Mouse (Mus musculus): Measurements from ENCODE around the gene Atxn2. TPM values are rescaled to one million over a fixed set of nuclear protein-coding genes. Genes with fewer than 3 reads are reported as not detected.

Gene Atxn2
- polyA plus RNA-seq (2015; fragmentation: Nextera tagmentation; extraction: Ambion mirVana), result 63.4 and 70.5 TPM in 2 replicates

DNA sequence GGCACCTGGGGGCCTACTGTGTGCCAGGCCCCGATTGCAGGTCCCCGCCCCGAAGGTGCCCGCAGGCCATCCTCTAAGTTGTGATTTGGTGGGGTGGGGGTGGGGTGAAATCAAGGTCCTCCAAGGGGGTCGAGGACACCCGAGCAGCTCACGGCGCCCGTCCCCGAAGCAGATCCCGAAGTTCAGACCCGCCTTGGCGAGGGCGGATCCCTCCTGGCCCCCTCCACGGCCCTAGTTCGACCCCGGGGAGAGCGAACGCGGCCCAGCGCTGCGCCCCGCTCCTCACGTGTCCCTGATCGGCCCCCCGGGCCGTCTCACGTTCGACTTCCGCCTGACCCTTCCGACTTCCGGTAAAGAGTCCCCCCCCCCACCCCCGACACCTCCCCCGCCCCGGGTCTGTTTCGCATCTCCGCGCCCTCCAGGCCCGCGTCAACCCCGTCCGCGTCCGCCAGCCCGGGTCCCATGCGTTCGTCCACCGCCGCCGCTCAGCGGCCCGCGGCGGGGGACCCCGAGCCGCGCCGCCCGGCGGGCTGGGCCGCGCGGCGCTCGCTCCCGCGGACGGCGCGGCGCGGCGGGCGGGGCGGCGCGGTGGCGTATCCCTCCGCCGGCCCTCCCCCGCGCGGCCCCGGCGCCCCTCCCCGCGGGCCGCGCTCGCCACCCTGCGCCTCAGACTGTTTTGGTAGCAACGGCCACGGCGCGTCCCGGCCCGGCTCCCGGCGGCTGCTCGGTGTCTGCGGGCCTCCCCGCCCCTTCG is at the start of gene Atxn2:
Gene Atxn2 (plus strand): TSS at position 164 of the 754 bp plus-strand sequence.
- Histone ChIP-seq H3K4me1 (peaks cover 22% of the 10 kb centered on the region), H3K9me3 (no peaks in the 10 kb centered on the region), H3K4me2 (peak within 1 kb of the TSS; percentile 81), H3K36me3 (no peaks in the 10 kb centered on the region), H3K9ac (peak within 1 kb of the TSS; percentile 98), H3K27me3 (replicated peaks) (no peaks in the 10 kb centered on the region), H3K27ac (peak within 1 kb of the TSS; percentile 96), H3K4me3 (replicated peaks) (peak within 1 kb of the TSS; percentile 97)
- 1% methylated on average over 94 of the region's 103 CpGs for WGBS
- ATAC-seq (ENCODE audit: insufficient read depth, low FRiP score, low read depth), result peak; percentile 77

DNA sequence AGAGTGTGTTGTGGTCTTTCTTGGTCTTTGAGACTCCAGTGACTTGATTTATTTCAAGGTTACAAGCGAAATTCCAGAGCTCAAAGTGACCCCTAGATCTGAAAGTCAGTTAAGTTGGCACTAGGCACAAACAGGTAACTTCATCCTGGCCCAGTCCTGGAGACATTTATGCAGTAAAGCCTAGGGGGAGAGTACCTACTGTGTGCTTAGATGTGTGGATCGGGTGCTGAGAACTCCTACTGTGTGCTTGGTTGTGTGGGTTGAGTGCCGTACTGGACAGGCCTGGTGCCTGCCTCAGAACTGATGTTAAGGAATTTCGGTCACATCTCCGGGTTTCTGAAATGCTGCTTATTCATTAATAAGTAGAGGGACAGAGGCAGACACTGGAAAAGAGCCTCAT is 49.6 kb upstream of the Atxn2 start:
- Histone ChIP-seq H3K4me1 (peaks cover 11% of the 10 kb centered on the region), H3K27ac (no peak overlapping the region), H3K4me3 (replicated peaks) (peak overlapping the region; percentile 97), H3K27me3 (replicated peaks) (no peaks in the 10 kb centered on the region), H3K36me3 (peaks cover 14% of the 10 kb centered on the region; the same call in 1 of the 2 replicates), H3K9me3 (no peaks in the 10 kb centered on the region), H3K9ac (peak overlapping the region; percentile 92), H3K4me2 (peak overlapping the region; percentile 86)
- WGBS, result 75% methylated on average over 5 of the region's 5 CpGs
- no peak for ATAC-seq (ENCODE audit: insufficient read depth, low FRiP score, low read depth)

DNA sequence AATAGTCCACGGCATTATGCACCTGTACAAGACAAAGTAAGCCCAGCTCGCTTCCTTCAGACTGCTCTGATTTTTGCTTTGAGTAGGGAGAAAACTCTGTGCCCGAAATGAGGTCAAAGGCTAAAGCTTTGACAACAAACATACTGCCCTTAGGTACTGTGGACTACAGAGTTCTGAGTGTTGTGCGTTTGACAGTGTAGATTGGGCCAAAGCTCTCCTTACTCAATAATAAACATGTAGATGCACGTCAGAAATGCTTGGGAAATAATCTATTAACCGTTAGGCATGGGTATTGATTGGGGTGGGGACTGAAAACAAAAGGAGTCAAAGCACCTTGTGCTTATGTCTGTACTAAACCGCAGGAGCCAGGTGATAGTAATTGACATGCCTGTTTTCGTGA is 47.7 kb upstream of the Atxn2 start:
- H3K9me3 ChIP-seq, result no peaks in the 10 kb centered on the region
- WGBS, result 80% methylated on average over 8 of the region's 8 CpGs
- no peak for ATAC-seq (ENCODE audit: insufficient read depth, low FRiP score, low read depth)
- H3K4me2 ChIP-seq, result no peak overlapping the region
- no peak overlapping the region for H3K9ac ChIP-seq
- peaks cover 14% of the 10 kb centered on the region; the same call in 1 of the 2 replicates for H3K36me3 ChIP-seq
- H3K27ac ChIP-seq, result no peak overlapping the region
- H3K4me1 ChIP-seq, result peaks cover 11% of the 10 kb centered on the region
- H3K4me3 ChIP-seq (replicated peaks), result no peak overlapping the region
- no peaks in the 10 kb centered on the region for H3K27me3 ChIP-seq (replicated peaks)

DNA sequence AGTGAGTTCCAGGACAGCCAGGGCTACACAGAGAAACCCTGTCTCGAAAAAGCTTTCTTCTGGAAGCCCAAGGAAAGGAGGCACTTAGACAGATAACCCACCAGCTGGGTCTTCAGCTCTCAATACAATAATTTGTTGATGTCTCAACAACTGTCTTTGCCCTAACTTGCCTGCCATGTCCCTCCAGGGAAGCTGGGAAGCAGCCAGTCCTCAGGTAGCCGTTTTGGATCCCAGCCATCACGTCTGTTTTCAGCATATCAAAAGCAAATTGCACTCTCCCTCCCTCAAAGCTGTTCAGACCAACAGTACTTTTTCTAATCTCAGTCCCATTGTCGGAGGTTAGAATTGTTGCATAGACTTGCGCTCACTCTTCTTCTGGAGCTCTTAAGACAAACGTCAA is 47.1 kb upstream of the Atxn2 start:
- 91% methylated on average over 6 of the region's 6 CpGs for WGBS

DNA sequence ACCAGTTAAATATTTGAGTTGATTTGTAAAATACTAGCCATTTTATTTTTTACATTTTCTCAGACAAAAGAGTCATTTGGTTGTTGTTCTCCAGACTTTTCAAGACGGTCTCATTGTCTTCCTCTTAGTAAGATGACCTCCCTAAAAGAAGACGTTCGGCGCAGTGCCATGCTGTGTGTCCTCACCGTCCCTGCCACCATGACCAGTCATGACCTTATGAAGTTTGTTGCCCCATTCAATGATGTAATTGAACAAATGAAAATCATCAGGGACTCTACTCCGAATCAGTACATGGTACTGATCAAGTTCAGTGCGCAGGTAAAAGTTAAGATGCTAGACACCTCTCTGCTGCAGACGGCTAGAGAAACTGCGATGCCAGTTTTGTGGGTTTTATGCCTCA is 46.2 kb upstream of the Atxn2 start:
- Histone ChIP-seq H3K4me2 (no peak overlapping the region), H3K27ac (no peak overlapping the region), H3K9ac (no peak overlapping the region), H3K36me3 (peaks cover 21% of the 10 kb centered on the region; the same call in 1 of the 2 replicates), H3K4me1 (peaks cover 11% of the 10 kb centered on the region), H3K9me3 (no peaks in the 10 kb centered on the region), H3K27me3 (replicated peaks) (no peaks in the 10 kb centered on the region), H3K4me3 (replicated peaks) (no peak overlapping the region)
- ATAC-seq (ENCODE audit: insufficient read depth, low FRiP score, low read depth), result no peak
- 93% methylated on average over 9 of the region's 9 CpGs for WGBS

More for the DNA sequence above, 47.1 kb upstream of the Atxn2 start:
- H3K4me1 ChIP-seq, result peaks cover 11% of the 10 kb centered on the region
- no peaks in the 10 kb centered on the region for H3K9me3 ChIP-seq
- no peak overlapping the region for H3K4me3 ChIP-seq (replicated peaks)
- H3K36me3 ChIP-seq, result peaks cover 15% of the 10 kb centered on the region; the same call in 1 of the 2 replicates
- H3K27me3 ChIP-seq (replicated peaks), result no peaks in the 10 kb centered on the region
- ATAC-seq (ENCODE audit: insufficient read depth, low FRiP score, low read depth), result no peak
- H3K27ac ChIP-seq, result no peak overlapping the region
- H3K4me2 ChIP-seq, result no peak overlapping the region
- no peak overlapping the region for H3K9ac ChIP-seq

DNA sequence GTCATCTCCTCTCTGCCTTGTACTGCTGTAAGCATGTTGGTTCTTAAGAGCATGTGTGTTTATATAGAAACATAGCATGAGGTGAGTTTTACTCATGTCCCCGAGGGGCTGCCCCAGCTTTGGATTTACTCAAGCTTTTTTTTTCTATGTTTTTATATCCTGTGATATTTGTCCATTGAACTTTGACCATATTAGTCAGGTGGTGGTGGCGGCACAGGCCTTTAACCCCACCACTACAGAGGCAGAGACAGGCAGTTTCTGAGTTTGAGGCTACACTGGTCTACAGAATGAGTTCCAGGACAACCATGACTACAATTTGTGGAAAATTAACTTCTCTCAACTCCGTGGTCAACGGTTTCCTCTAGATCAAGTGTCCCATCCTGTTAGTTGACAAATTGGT is 44.1 kb upstream of the Atxn2 start:
- Histone ChIP-seq H3K36me3 (peaks cover 29% of the 10 kb centered on the region), H3K4me1 (no peaks in the 10 kb centered on the region), H3K9me3 (no peaks in the 10 kb centered on the region), H3K27ac (no peak overlapping the region), H3K27me3 (replicated peaks) (no peaks in the 10 kb centered on the region), H3K4me3 (replicated peaks) (no peak overlapping the region), H3K4me2 (no peak overlapping the region), H3K9ac (no peak overlapping the region)
- no peak for ATAC-seq (ENCODE audit: insufficient read depth, low FRiP score, low read depth)
- 82% methylated on average over 4 of the region's 4 CpGs for WGBS

DNA sequence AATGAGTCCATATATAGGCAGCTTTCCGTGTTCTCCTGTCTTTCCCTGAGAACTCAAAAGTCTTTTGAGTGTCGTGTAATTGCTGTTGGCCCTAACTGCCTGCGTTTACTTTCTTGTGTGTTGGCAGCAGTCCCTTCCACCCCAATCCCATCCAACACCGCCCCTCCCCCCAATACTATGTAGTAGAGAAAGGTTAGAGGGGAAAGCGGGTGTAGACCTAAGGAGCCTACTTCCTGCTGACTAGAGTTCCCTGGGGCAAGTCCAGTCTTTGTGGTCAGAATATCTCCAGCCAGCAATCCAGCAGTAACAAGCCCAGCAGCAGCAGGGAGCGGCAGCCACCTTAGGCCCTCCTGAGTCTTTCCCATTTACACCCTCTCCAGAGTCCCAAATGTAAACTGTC is 42.7 kb upstream of the Atxn2 start:
- 65% methylated on average over 6 of the region's 6 CpGs for WGBS

DNA sequence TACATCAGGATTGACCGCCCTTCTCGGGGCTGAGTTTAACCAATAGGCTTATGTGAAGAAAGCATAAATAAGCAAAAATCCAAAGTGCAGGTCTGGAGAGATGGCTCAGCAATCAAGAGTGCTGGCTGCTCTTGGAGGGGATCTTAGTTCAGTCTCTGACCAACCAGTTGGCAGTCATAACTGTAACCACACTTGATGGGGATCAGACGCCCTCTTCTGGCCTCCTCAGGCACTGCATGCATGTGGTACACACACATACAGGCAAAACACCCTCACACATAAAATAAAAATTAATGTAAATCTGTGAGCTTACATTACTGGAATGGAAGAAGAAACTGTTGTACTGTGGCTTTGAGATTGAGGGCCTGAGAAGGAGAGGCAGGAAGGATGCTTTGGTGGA is 40.7 kb upstream of the Atxn2 start:
- Histone ChIP-seq H3K9me3 (no peaks in the 10 kb centered on the region), H3K27ac (no peak overlapping the region), H3K4me3 (replicated peaks) (no peak overlapping the region), H3K4me2 (no peak overlapping the region), H3K36me3 (peaks cover 25% of the 10 kb centered on the region), H3K4me1 (no peaks in the 10 kb centered on the region), H3K27me3 (replicated peaks) (no peaks in the 10 kb centered on the region), H3K9ac (no peak overlapping the region)
- ATAC-seq (ENCODE audit: insufficient read depth, low FRiP score, low read depth), result no peak
- WGBS, result 78% methylated on average over 3 of the region's 3 CpGs

More for the DNA sequence above, 42.7 kb upstream of the Atxn2 start:
- no peaks in the 10 kb centered on the region for H3K27me3 ChIP-seq (replicated peaks)
- no peak overlapping the region for H3K4me3 ChIP-seq (replicated peaks)
- H3K27ac ChIP-seq, result no peak overlapping the region
- H3K9me3 ChIP-seq, result no peaks in the 10 kb centered on the region
- H3K36me3 ChIP-seq, result peaks cover 28% of the 10 kb centered on the region
- no peak for ATAC-seq (ENCODE audit: insufficient read depth, low FRiP score, low read depth)
- no peaks in the 10 kb centered on the region for H3K4me1 ChIP-seq
- no peak overlapping the region for H3K9ac ChIP-seq
- no peak overlapping the region for H3K4me2 ChIP-seq

DNA sequence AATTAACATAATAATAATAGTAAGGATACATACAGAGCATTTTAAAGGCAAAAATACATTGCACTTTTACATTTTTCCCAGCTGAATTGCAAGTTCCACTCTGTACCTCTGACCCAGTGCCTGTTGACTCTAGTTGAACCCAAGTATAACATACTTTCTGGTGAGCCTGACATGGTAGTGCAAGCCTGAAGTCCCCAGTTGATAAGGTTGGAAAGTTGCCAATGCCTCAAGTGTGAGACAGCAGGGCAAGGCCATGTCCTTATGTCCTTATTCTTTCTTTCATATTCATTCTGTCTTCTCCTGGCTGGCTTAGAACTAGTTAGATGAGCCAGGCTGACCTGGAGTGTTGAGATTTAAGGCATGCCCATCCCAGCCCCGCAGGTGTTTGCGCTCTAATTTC is 28.9 kb upstream of the Atxn2 start:
- no peak overlapping the region for H3K27ac ChIP-seq
- WGBS, result 95% methylated on average over 2 of the region's 2 CpGs
- no peak overlapping the region for H3K4me2 ChIP-seq
- H3K9ac ChIP-seq, result no peak overlapping the region
- H3K36me3 ChIP-seq, result peaks cover 59% of the 10 kb centered on the region
- no peak for ATAC-seq (ENCODE audit: insufficient read depth, low FRiP score, low read depth)
- no peaks in the 10 kb centered on the region for H3K27me3 ChIP-seq (replicated peaks)
- H3K9me3 ChIP-seq, result no peaks in the 10 kb centered on the region
- no peaks in the 10 kb centered on the region for H3K4me1 ChIP-seq
- H3K4me3 ChIP-seq (replicated peaks), result no peak overlapping the region

DNA sequence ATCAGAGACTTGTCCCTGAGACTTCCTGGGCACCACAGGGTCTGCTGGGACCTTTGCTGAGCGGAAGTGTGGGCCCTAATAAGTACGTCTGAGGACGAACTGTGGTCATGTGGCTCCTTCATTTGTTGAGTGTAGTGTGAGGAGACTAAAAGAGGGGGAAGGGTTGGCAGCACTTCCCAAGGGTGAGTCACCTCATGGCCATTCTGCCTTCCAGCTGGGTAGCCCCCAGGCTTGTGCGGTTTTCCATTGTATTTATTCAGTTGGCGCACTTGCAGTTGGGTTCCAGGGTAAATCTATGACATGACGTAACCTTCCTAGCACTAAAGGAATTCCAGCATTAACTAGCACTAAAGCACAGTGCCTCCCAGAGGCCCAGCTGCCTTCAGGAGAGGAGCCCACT is 25.6 kb upstream of the Atxn2 start:
- WGBS, result 82% methylated on average over 6 of the region's 6 CpGs
- Histone ChIP-seq H3K27ac (no peak overlapping the region), H3K4me1 (no peaks in the 10 kb centered on the region; the same call in 1 of the 2 replicates), H3K36me3 (peaks cover 47% of the 10 kb centered on the region), H3K9me3 (no peaks in the 10 kb centered on the region), H3K4me3 (replicated peaks) (no peak overlapping the region), H3K9ac (no peak overlapping the region), H3K4me2 (no peak overlapping the region), H3K27me3 (replicated peaks) (no peaks in the 10 kb centered on the region)
- ATAC-seq (ENCODE audit: insufficient read depth, low FRiP score, low read depth), result no peak

DNA sequence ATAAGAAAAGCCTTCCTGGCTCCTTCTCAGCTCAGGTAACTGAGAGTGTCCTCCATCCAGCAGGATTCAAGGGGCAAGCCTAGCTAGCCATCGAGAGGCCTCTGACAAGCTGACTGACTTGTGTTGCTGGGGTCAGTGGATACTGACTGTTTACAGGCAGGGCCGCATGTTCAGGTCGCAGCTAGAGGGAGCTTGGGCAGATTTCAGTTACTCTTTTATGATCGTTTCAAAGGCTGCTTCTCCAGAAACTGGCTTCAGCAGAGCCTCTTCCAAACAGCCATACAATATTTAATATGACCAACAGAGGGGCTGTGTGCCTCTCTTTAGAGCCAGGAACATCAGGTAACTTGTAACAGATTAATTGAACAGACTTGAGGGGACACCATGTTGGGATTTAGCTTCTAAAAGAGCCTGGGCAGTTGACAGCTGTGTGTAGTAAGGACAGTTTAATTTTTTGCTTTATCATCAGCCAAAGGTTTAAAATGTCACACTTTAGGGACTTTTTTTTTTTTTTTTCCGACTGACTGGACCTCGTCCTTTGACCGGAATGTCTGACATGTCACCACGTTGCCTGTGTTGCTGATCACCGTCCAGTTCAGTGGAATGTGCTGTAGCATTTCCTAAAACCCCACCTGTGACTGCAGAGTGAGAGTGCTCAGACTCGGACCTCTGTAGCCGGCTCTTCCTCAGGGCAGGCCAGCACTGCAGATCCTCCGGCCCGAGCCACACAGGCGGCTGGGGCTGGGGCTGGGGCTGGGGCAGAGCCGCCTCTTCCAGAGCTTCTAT is 24.8 kb upstream of the Atxn2 start:
- WGBS, result 76% methylated on average over 15 of the region's 15 CpGs
- H3K36me3 ChIP-seq, result peaks cover 39% of the 10 kb centered on the region

More for the DNA sequence above, 24.8 kb upstream of the Atxn2 start:
- Histone ChIP-seq H3K9me3 (no peaks in the 10 kb centered on the region), H3K4me3 (replicated peaks) (no peak overlapping the region), H3K27ac (no peak overlapping the region), H3K4me2 (no peak overlapping the region), H3K27me3 (replicated peaks) (no peaks in the 10 kb centered on the region), H3K9ac (no peak overlapping the region), H3K4me1 (no peaks in the 10 kb centered on the region; the same call in 1 of the 2 replicates)
- ATAC-seq (ENCODE audit: insufficient read depth, low FRiP score, low read depth), result no peak

Data from stomach, embryonic 15.5 days (tissue).